In the genomic region with DNA sequence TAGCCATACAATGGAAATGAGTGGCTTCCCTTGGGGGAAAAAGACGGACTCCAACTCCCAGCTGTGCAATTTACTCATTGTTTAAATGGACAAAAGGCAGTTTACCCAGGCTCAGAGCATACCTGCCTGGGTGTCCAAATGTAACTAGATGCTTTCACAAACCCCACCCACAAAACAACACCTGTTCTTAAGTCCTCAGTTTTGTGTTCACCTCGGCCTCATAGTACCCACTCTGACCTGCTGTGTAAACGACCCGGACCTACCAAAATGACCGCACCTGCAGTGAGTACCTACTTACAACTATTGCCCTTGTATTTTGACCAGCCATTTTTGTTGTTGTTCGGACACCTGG, we compare ENCODE assay signal across 7 mouse cellular contexts. TPM values are rescaled to one million over a fixed set of nuclear protein-coding genes. Genes with fewer than 3 reads are reported as not detected.
DNase-seq lines count a peak whose midpoint lies in the region; ATAC-seq lines count a peak whose summit lies in the region.

No protein-coding gene starts in this region.

- peaks cover 11% of the 10 kb centered on the region for H3K27me3 ChIP-seq in lung, embryonic 16.5 days (ENCODE audit: control insufficient read depth, insufficient read depth, low read depth, low read length)
- H3K27me3 ChIP-seq in forebrain, embryonic 14.5 days (replicated peaks; ENCODE audit: control insufficient read depth, insufficient read depth, low read length) = 0 out of 2 replicates have a peak, but pooled peaks cover 9% of the 10 kb centered on the region
- peaks cover 18% of the 10 kb centered on the region; the same call in 1 of the 2 replicates for H3K27me3 ChIP-seq in limb, embryonic 15.5 days
- H3K27me3 ChIP-seq in stomach, embryonic 16.5 days (ENCODE audit: control insufficient read depth, insufficient read depth, low read length) = no peaks in the 10 kb centered on the region

- peaks cover 22% of the 10 kb centered on the region for H3K4me1 ChIP-seq in lung, embryonic 16.5 days (replicated peaks; ENCODE audit: control insufficient read depth, insufficient read depth, low read length)
- peaks cover 4% of the 10 kb centered on the region; the same call in 1 of the 2 replicates for H3K4me1 ChIP-seq in forebrain, embryonic 14.5 days (ENCODE audit: control insufficient read depth, insufficient read depth, low read length)
- peaks cover 51% of the 10 kb centered on the region for H3K4me1 ChIP-seq in limb, embryonic 15.5 days
- H3K4me1 ChIP-seq in stomach, embryonic 16.5 days (ENCODE audit: control insufficient read depth, insufficient read depth, low read length) = peaks cover 23% of the 10 kb centered on the region

- H3K36me3 ChIP-seq in lung, embryonic 16.5 days (ENCODE audit: control insufficient read depth, insufficient read depth, low read length) = no peaks in the 10 kb centered on the region
- H3K36me3 ChIP-seq in forebrain, embryonic 14.5 days (ENCODE audit: control insufficient read depth, insufficient read depth, low read length) = no peaks in the 10 kb centered on the region
- 0 out of 2 replicates have a peak, but pooled peaks cover 4% of the 10 kb centered on the region for H3K36me3 ChIP-seq in limb, embryonic 15.5 days
- peaks cover 6% of the 10 kb centered on the region; the same call in 1 of the 2 replicates for H3K36me3 ChIP-seq in stomach, embryonic 16.5 days (ENCODE audit: control insufficient read depth, insufficient read depth, low read length)

- peak overlapping the region; percentile 68; the same call in 1 of the 2 replicates for H3K9ac ChIP-seq in lung, embryonic 16.5 days (ENCODE audit: low read length)
- peak overlapping the region; percentile 54; the same call in 1 of the 2 replicates for H3K9ac ChIP-seq in forebrain, embryonic 14.5 days (ENCODE audit: low read length)
- no peak overlapping the region for H3K9ac ChIP-seq in limb, embryonic 15.5 days
- H3K9ac ChIP-seq in stomach, embryonic 16.5 days (ENCODE audit: low read length) = peak overlapping the region; percentile 79

- peak overlapping the region; percentile 54 for H3K4me3 ChIP-seq in lung, embryonic 16.5 days (ENCODE audit: low read length)
- H3K4me3 ChIP-seq in forebrain, embryonic 14.5 days (ENCODE audit: low read depth, low read length) = peak overlapping the region; percentile 37; the same call in 1 of the 2 replicates
- H3K4me3 ChIP-seq in limb, embryonic 15.5 days = peak overlapping the region; percentile 50
- H3K4me3 ChIP-seq in stomach, embryonic 16.5 days (replicated peaks; ENCODE audit: low read length) = peak overlapping the region; percentile 58

- no peak overlapping the region; the same call in 1 of the 2 replicates for H3K27ac ChIP-seq in lung, embryonic 16.5 days (ENCODE audit: low read length)
- no peak overlapping the region for H3K27ac ChIP-seq in forebrain, embryonic 14.5 days (ENCODE audit: low read depth, low read length)
- H3K27ac ChIP-seq in limb, embryonic 15.5 days = peak overlapping the region; percentile 93
- peak overlapping the region; percentile 96 for H3K27ac ChIP-seq in stomach, embryonic 16.5 days (ENCODE audit: low read length)

- WGBS in lung, embryonic 16.5 days = 64% methylated on average over 6 of the region's 6 CpGs
- WGBS in forebrain, embryonic 14.5 days = 58% methylated on average over 6 of the region's 6 CpGs
- WGBS in limb, embryonic 15.5 days = 49% methylated on average over 6 of the region's 6 CpGs
- WGBS in stomach, embryonic 16.5 days = 58% methylated on average over 6 of the region's 6 CpGs

- no peak for ATAC-seq in lung, embryonic 16.5 days (ENCODE audit: low read depth)
- no peak for ATAC-seq in forebrain, embryonic 14.5 days
- ATAC-seq in limb, embryonic 15.5 days (ENCODE audit: insufficient number of reproducible peaks, low FRiP score, low TSS enrichment, low read depth) = no peak
- no peak for ATAC-seq in stomach, embryonic 16.5 days (ENCODE audit: insufficient read depth, low FRiP score)

- no peak for DNase-seq in lung, postnatal 36 days
- DNase-seq in forebrain, embryonic 14.5 days (ENCODE audit: low spot score) = no peak
- no peak for DNase-seq in adrenal gland, postnatal 4 days (ENCODE audit: low spot score in 2 of 2)
- no peak for DNase-seq in c-Kit-positive CD71-positive TER-119-positive erythroid progenitor cells, embryonic 14.5 days (ENCODE audit: low spot score)

- H3K4me2 ChIP-seq in lung, embryonic 16.5 days (ENCODE audit: low read depth, low read length) = peak overlapping the region; percentile 68
- H3K4me2 ChIP-seq in forebrain, embryonic 14.5 days (ENCODE audit: low read length) = peak overlapping the region; percentile 78
- H3K4me2 ChIP-seq in limb, embryonic 15.5 days = peak overlapping the region; percentile 75
- peak overlapping the region; percentile 52 for H3K4me2 ChIP-seq in stomach, embryonic 16.5 days (ENCODE audit: low read depth, low read length)

- no peaks in the 10 kb centered on the region for H3K9me3 ChIP-seq in lung, embryonic 16.5 days (ENCODE audit: control insufficient read depth, low read length)
- no peaks in the 10 kb centered on the region for H3K9me3 ChIP-seq in forebrain, embryonic 14.5 days (replicated peaks; ENCODE audit: control insufficient read depth, low read length)
- no peaks in the 10 kb centered on the region for H3K9me3 ChIP-seq in limb, embryonic 15.5 days
- 0 out of 2 replicates have a peak, but pooled peaks cover 6% of the 10 kb centered on the region for H3K9me3 ChIP-seq in stomach, embryonic 16.5 days (replicated peaks; ENCODE audit: control insufficient read depth, low read length)

RNA-seq across cellular contexts. Expression of gene Igf1, which starts 3.0 kb away (rescaled TPM):
- polyA plus RNA-seq in lung, embryonic 16.5 days (2015; fragmentation: Nextera tagmentation; extraction: Ambion mirVana) = 63.1 and 70.1 TPM in 2 replicates
- polyA plus RNA-seq in forebrain, embryonic 14.5 days (2014; fragmentation: Nextera tagmentation; extraction: Ambion mirVana) = 5.0 and 6.6 TPM in 2 replicates
- polyA plus RNA-seq in limb, embryonic 15.5 days (2015; fragmentation: Nextera tagmentation; extraction: Ambion mirVana) = 76.9 and 91.5 TPM in 2 replicates
- polyA plus RNA-seq in stomach, embryonic 16.5 days (2015; fragmentation: Nextera tagmentation; extraction: Ambion mirVana) = 145 and 146 TPM in 2 replicates
- total RNA-seq in adrenal gland, postnatal 4 days (2021) = 10 to 100 TPM; 46.1 to 62.4 TPM

Comparison
In these comparisons a context has a peak if more than half of its experiments do, and no peak if none do; other contexts are left out.
1. H3K27ac ChIP-seq: peak in limb, embryonic 15.5 days (single experiment) and stomach, embryonic 16.5 days (single experiment); none in lung, embryonic 16.5 days (single experiment) and forebrain, embryonic 14.5 days (single experiment).
2. Peak in every context shown above with its lines, with median percentiles within 50 percentile points of each other: H3K4me2 ChIP-seq and H3K4me3 ChIP-seq.